Mouse (Mus musculus): ENCODE data around the gene G6pc2. TPM values are rescaled to one million over a fixed set of nuclear protein-coding genes. Genes with fewer than 3 reads are reported as not detected.

G6pc2 gene
- polyA plus RNA-seq, 1 experiment from 2014 or later: 0.19 TPM

DNA sequence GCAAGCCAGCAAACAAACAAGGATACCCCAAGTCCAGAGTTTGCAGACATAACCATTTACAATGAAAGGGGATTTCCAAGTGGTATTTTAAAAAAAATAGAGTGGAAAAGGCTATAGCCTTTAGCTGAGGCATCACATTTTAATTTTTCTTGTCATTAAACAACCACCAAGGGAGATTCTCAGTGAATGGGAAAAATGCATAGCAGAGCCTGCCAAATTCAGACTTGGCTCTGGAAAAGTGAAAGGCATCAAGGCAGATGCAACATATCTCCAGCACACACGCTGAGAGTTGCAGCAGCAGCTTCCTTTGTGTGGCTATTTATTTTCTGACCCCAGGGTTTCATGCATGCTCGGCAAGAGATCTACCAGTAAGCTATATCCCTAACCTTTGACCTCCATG lies 34.1 kb downstream of the G6pc2 start:
- Histone ChIP-seq H3K4me2 (no peak overlapping the region), H3K9me3 (replicated peaks) (no peaks in the 10 kb centered on the region), H3K36me3 (no peaks in the 10 kb centered on the region), H3K4me3 (replicated peaks) (no peak overlapping the region), H3K9ac (replicated peaks) (no peak overlapping the region), H3K27ac (replicated peaks) (no peak overlapping the region), H3K4me1 (no peaks in the 10 kb centered on the region), H3K27me3 (replicated peaks) (no peaks in the 10 kb centered on the region)
- 32% methylated on average over 2 of the region's 2 CpGs for WGBS
- no peak for ATAC-seq (ENCODE audit: low FRiP score)

DNA sequence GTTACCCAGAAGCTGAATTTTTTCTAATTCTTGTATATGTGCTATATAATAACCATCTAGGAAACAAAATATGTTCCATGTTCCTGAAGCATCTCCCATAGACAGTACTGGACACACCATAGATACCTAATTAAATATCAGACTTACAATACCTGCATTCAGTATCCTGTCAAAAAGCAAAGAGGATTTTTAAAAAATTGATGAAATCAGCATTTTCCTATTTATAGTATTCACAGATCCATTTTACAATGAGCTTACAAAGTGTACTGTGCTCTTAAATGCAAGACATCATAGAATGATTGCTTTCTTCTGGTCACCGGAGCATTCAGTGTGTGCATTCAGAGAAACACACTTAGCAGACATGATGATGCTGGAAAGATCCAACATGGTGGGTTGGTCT lies 36.2 kb downstream of the G6pc2 start:
- no peaks in the 10 kb centered on the region for H3K9me3 ChIP-seq (replicated peaks)

DNA sequence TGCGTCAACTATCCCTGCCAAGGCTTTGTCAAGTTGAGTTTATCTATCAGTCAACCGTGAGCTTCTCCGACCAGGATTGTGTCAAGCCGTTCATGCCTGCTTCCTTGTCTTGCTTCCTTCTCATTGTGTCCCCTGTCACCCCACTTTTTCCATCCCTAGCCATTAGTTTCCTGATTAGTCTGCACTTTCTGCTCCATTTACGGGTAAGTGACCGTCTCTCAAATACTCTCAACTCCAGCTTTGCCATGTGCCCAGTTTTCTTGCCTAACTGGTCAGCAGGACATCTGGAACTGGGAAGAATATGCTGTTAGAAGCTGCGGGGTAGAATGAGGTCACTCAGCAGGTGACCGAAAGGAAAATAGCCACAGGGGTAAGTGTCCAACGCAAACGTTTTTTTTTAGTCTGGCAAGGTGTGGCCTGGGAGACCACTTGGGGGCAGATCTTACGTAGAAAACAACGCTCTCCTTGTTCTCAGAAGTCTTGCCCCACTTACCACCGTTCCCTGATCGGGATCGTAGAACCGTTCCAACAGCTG lies 37.4 kb downstream of the G6pc2 start:
- Histone ChIP-seq H3K27ac (replicated peaks) (no peak overlapping the region), H3K4me2 (no peak overlapping the region), H3K9ac (replicated peaks) (no peak overlapping the region), H3K4me3 (replicated peaks) (no peak overlapping the region), H3K36me3 (no peaks in the 10 kb centered on the region), H3K9me3 (replicated peaks) (no peaks in the 10 kb centered on the region), H3K27me3 (replicated peaks) (no peaks in the 10 kb centered on the region), H3K4me1 (no peaks in the 10 kb centered on the region)
- WGBS: 73% methylated on average over 16 of the region's 16 CpGs
- ATAC-seq (ENCODE audit: low FRiP score): no peak

More for the DNA sequence above, 36.2 kb downstream of the G6pc2 start:
- no peak overlapping the region for H3K4me3 ChIP-seq (replicated peaks)
- WGBS: 98% methylated on average over 1 of the region's 1 CpGs
- H3K27ac ChIP-seq (replicated peaks): no peak overlapping the region
- H3K27me3 ChIP-seq (replicated peaks): no peaks in the 10 kb centered on the region
- ATAC-seq (ENCODE audit: low FRiP score): no peak
- H3K4me2 ChIP-seq: no peak overlapping the region
- no peaks in the 10 kb centered on the region for H3K4me1 ChIP-seq
- H3K36me3 ChIP-seq: no peaks in the 10 kb centered on the region
- no peak overlapping the region for H3K9ac ChIP-seq (replicated peaks)

DNA sequence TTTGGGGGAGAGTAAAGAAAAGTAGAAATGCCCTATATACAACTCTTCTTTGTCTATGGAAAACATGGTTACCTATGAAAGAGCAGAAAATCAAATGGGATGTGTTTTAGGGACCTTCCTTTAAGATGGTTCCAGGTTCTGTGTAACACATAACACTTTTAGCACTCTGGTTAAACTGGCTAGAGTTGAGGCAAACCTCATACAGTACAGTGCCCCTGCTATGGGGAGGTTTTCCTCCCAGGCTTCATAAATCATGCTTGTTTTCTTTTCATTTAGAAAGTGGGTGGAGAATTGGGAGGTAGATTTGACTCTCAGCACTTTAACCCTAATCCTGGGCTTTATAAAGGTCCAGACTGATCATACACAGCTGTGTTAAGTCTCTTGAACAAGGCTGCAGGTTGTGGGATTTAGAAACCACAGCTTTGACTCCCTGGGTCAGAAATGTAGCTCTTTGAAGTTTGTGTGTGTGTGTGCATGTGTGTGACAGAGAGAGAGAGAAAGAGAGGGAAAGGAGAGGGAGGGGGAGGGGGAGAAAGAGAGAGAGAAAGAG lies 53.3 kb downstream of the G6pc2 start:
- no peak overlapping the region for H3K27ac ChIP-seq (replicated peaks)
- H3K4me3 ChIP-seq (replicated peaks): no peak overlapping the region
- H3K4me1 ChIP-seq: no peaks in the 10 kb centered on the region
- no peaks in the 10 kb centered on the region for H3K27me3 ChIP-seq (replicated peaks)
- H3K4me2 ChIP-seq: no peak overlapping the region
- no peak for ATAC-seq (ENCODE audit: low FRiP score)
- H3K9ac ChIP-seq (replicated peaks): no peak overlapping the region
- no peaks in the 10 kb centered on the region for H3K9me3 ChIP-seq (replicated peaks)
- H3K36me3 ChIP-seq: no peaks in the 10 kb centered on the region

DNA sequence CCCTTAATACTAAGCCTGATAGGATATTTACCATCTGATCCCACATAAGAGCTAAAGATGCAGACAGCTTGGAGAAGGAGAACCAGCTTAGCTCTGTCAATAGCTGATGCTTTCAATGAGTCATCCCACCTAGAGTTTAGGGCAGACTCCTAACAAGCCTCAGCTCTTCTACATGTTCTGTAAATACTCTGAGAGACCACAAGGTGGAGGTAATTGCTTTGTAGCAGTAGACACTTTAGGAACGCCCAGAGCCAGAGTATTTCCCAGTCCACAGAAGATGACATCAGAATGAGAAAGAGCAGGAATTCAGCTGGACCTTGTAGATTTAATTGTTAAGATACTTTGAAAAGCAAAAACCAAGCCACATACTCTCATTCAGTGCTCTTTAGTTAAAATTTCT lies 65.0 kb downstream of the G6pc2 start:
- Histone ChIP-seq H3K4me1 (no peaks in the 10 kb centered on the region), H3K27me3 (replicated peaks) (no peaks in the 10 kb centered on the region), H3K27ac (replicated peaks) (no peak overlapping the region), H3K9ac (replicated peaks) (no peak overlapping the region), H3K4me2 (no peak overlapping the region), H3K4me3 (replicated peaks) (no peak overlapping the region), H3K36me3 (no peaks in the 10 kb centered on the region), H3K9me3 (replicated peaks) (no peaks in the 10 kb centered on the region)
- 4% methylated on average over 1 of the region's 1 CpGs for WGBS
- no peak for ATAC-seq (ENCODE audit: low FRiP score)

Other genes with a start within 250 kb of the G6pc2 start
- gene Nostrin, start 75.3 kb upstream of the G6pc2 start, polyA plus RNA-seq (2015; fragmentation: Nextera tagmentation; extraction: Ambion mirVana): 2.0 and 3.0 TPM in 2 replicates
- gene Spc25, start 4.9 kb upstream of the G6pc2 start, polyA plus RNA-seq (2015; fragmentation: Nextera tagmentation; extraction: Ambion mirVana): 22.6 and 52.1 TPM in 2 replicates
- 0.11 and 0.17 TPM in 2 replicates for gene Abcb11, start 131.5 kb downstream of the G6pc2 start, polyA plus RNA-seq (2015; fragmentation: Nextera tagmentation; extraction: Ambion mirVana)
- not detected in 2 replicates for gene Dhrs9, start 169.4 kb downstream of the G6pc2 start, polyA plus RNA-seq (2015; fragmentation: Nextera tagmentation; extraction: Ambion mirVana)